Mouse (Mus musculus) neural tube, embryonic 13.5 days (tissue): ENCODE data around the gene Snx15. TPM values are rescaled to one million over a fixed set of nuclear protein-coding genes. Genes with fewer than 3 reads are reported as not detected.

Experiments used
- ATAC-seq: fragments of 200-750 bp; cut with Nextera tagmentation; 2 replicates; pipeline ENCODE4 v1.8.0; 2017; ENCODE audit warnings: low read depth, mild to moderate bottlenecking, moderate TSS enrichment, moderate library complexity
- H3K27ac ChIP-seq: fragments of 300-500 bp; sonication (generic); replicated peaks from 2 replicates; pipeline ENCODE4 v1.5.1; 2015; ENCODE audit warnings: moderate library complexity, mild to moderate bottlenecking, inconsistent platforms
- H3K27me3 ChIP-seq: fragments of 300-500 bp; sonication (generic); 2 replicates; pipeline ENCODE4 v1.6.1; 2015; ENCODE audit warnings: mild to moderate bottlenecking, inconsistent platforms
- H3K36me3 ChIP-seq: fragments of 300-500 bp; sonication (generic); 2 replicates; pipeline ENCODE4 v1.6.1; 2015; ENCODE audit warnings: mild to moderate bottlenecking, inconsistent platforms
- H3K4me1 ChIP-seq: fragments of 300-500 bp; sonication (generic); replicated peaks from 2 replicates; pipeline ENCODE4 v1.6.1; 2015; ENCODE audit warnings: inconsistent platforms
- H3K4me2 ChIP-seq: fragments of 300-500 bp; sonication (generic); 2 replicates; pipeline ENCODE4 v1.6.1; 2015; ENCODE audit warnings: inconsistent platforms, mild to moderate bottlenecking, moderate library complexity
- H3K4me3 ChIP-seq: fragments of 300-500 bp; sonication (generic); 2 replicates; pipeline ENCODE4 v1.5.1; 2015; ENCODE audit warnings: mild to moderate bottlenecking, inconsistent platforms
- H3K9ac ChIP-seq: fragments of 300-500 bp; sonication (generic); 2 replicates; pipeline ENCODE4 v1.6.1; 2015; ENCODE audit warnings: moderate library complexity, mild to moderate bottlenecking, inconsistent platforms
- H3K9me3 ChIP-seq: fragments of 300-500 bp; sonication (generic); 2 replicates; pipeline ENCODE4 v1.6.1; 2016; ENCODE audit warnings: inconsistent platforms
- WGBS: fragments of 180-500 bp; shearing (Covaris S2); methylation state at CpG from one replicate; pipeline ENCODE4 v1.1.7; 2015; 5-methylcytosine and 5-hydroxymethylcytosine counted together
- polyA plus RNA-seq: library from polyadenylated mRNA; unstranded; fragments of >200 nt; fragmentation: Nextera tagmentation; extraction: Ambion mirVana; gene quantifications from 2 replicates; pipeline ENCODE4 v1.2.1, GENCODE M21; 2015

Snx15 gene
- polyA plus RNA-seq, 1 experiment from 2014 or later: 56.8 TPM

- H3K4me1 ChIP-seq: peaks cover 28% of the 10 kb centered on the region
- no peaks in the 10 kb centered on the region for H3K9me3 ChIP-seq
- H3K4me3 ChIP-seq: peak within 1 kb of the TSS; percentile 84
- peak; percentile 90 for ATAC-seq
- peak within 1 kb of the TSS; percentile 95 for H3K27ac ChIP-seq
- peaks cover 42% of the 10 kb centered on the region for H3K36me3 ChIP-seq
- under 1% methylated on average over 77 of the region's 77 CpGs for WGBS
- H3K9ac ChIP-seq: peak within 1 kb of the TSS; percentile 90
- H3K4me2 ChIP-seq: peak within 1 kb of the TSS; percentile 85
- H3K27me3 ChIP-seq: no peaks in the 10 kb centered on the region
These were observed 10.0 kb downstream of the Snx15 start, which contains the start of gene Sac3d1 for GRCm38 (mm10) chr19:6117986-6118676. Gene Sac3d1 (minus strand): TSS chr19:6118650.

DNA sequence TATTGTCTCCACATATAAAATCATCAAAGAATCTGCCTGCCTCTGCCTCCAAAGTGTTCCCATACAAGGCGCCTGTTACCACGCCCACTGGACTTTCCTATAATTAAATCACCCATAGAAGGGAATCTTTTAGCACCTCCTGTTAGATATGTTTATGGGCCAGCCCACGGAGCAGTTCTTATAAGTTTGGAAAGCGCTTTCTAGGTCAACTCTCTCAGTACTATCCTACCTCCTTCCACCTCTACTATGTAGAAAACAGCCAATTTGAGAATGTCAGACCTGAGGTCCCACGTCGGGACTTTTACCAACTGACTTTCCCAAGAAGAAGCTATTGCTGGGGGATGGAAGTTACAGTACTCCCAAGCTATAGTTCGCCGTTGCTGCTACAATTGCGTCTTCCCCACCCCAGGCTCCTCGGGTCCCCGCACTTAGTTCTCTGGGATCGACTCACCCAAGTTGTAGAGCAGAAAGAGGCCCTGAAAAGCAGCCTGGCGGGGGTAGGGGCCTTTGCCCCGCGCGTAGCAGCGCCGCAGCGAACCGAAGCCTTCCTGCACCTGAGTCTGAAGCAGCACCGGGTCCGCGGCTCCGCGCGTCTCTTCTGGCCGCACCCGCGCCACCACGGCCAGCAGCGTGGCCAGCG lies 10.6 kb downstream of the Snx15 start:
- peak overlapping the region; percentile 85 for H3K4me2 ChIP-seq
- peak overlapping the region; percentile 90 for H3K9ac ChIP-seq
- peaks cover 49% of the 10 kb centered on the region for H3K36me3 ChIP-seq
- no peaks in the 10 kb centered on the region for H3K27me3 ChIP-seq
- WGBS: 5% methylated on average over 32 of the region's 32 CpGs
- H3K27ac ChIP-seq: peak overlapping the region; percentile 95
- H3K4me3 ChIP-seq: peak overlapping the region; percentile 84
- H3K4me1 ChIP-seq: peaks cover 28% of the 10 kb centered on the region
- no peaks in the 10 kb centered on the region for H3K9me3 ChIP-seq
- no peak for ATAC-seq

- Histone ChIP-seq H3K4me3 (peak overlapping the region; percentile 84), H3K9ac (peak overlapping the region; percentile 90)
These were observed 11.8 kb downstream of the Snx15 start for GRCm38 (mm10) chr19:6116113-6116850.

DNA sequence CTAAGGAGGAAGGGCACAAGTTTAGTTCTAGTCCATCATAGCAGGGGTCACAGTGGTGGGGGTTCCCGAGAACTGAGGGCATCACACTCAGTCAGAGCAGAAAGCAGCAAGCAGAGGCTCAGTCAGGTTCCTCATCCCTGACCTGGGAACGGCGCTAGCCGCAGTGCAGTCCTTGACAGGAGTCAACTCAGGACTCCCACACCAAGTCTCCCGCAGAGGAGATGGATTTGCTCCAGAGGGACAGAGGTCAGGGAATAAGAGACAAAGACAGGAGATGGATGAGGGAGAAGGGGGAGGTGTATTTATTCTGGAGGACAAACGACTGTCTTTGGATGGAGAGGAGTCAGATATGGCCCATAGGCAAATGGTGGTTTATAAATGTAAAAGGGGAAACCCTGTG lies 15.0 kb downstream of the Snx15 start:
- peaks cover 39% of the 10 kb centered on the region for H3K36me3 ChIP-seq
- no peak overlapping the region for H3K4me3 ChIP-seq
- no peaks in the 10 kb centered on the region for H3K9me3 ChIP-seq
- WGBS: 65% methylated on average over 6 of the region's 6 CpGs
- H3K27me3 ChIP-seq: no peaks in the 10 kb centered on the region
- no peak overlapping the region for H3K9ac ChIP-seq
- H3K4me2 ChIP-seq: no peak overlapping the region
- peaks cover 17% of the 10 kb centered on the region for H3K4me1 ChIP-seq
- ATAC-seq: no peak
- no peak overlapping the region for H3K27ac ChIP-seq

More at GRCm38 (mm10) chr19:6116113-6116850, 11.8 kb downstream of the Snx15 start:
- peaks cover 28% of the 10 kb centered on the region for H3K4me1 ChIP-seq
- no peaks in the 10 kb centered on the region for H3K9me3 ChIP-seq
- peak overlapping the region; percentile 85 for H3K4me2 ChIP-seq
- ATAC-seq: no peak
- no peaks in the 10 kb centered on the region for H3K27me3 ChIP-seq
- peaks cover 47% of the 10 kb centered on the region for H3K36me3 ChIP-seq
- H3K27ac ChIP-seq: no peak overlapping the region
- 94% methylated on average over 15 of the region's 15 CpGs for WGBS

GRCm38 (mm10) chr19:6105586-6105985 lies 22.5 kb downstream of the Snx15 start, which contains the start of gene Naaladl1:
Gene Naaladl1 (plus strand): TSS chr19:6105782.
- WGBS: 90% methylated on average over 7 of the region's 7 CpGs
- H3K27me3 ChIP-seq: no peaks in the 10 kb centered on the region
- no peaks in the 10 kb centered on the region for H3K9me3 ChIP-seq
- no peaks in the 10 kb centered on the region for H3K4me1 ChIP-seq
- no peak within 1 kb of the TSS for H3K27ac ChIP-seq
- H3K36me3 ChIP-seq: no peaks in the 10 kb centered on the region
- H3K4me2 ChIP-seq: no peak within 1 kb of the TSS
- no peak for ATAC-seq
- 0 out of 2 replicates have a peak within 1 kb of the TSS, but pooled peaks have one; percentile 8 for H3K9ac ChIP-seq
- H3K4me3 ChIP-seq: no peak within 1 kb of the TSS

DNA sequence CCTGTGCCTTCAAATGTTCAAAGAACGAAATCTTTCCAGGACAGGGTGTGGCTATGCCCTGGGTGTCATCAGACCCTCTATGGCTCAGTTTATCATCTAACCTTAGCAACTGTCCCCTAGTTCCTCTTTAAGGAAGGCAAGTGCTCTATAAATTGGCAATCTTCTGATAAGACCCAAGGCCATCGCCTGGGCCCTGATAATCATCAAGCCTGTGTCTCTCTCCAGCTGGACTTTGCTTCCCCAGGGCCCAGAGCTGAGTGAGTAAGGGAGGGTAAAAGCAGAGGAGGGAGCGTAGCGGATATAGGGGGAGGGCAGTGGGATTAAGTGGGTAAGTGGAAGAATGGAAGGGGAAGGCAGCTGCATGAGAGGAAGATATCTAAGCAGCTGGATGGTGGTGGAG lies 23.6 kb downstream of the Snx15 start:
- H3K4me1 ChIP-seq: no peaks in the 10 kb centered on the region
- H3K9me3 ChIP-seq: no peaks in the 10 kb centered on the region

GRCm38 (mm10) chr19:6102169-6102853 lies 25.8 kb downstream of the Snx15 start:
- 81% methylated on average over 6 of the region's 6 CpGs for WGBS
- no peak for ATAC-seq
- H3K36me3 ChIP-seq: no peaks in the 10 kb centered on the region

More for the DNA sequence above, 23.6 kb downstream of the Snx15 start:
- H3K27ac ChIP-seq: no peak overlapping the region
- no peaks in the 10 kb centered on the region for H3K36me3 ChIP-seq
- H3K4me2 ChIP-seq: no peak overlapping the region
- H3K9ac ChIP-seq: 0 out of 2 replicates have a peak overlapping the region, but pooled peaks have one; percentile 8
- ATAC-seq: no peak
- WGBS: 94% methylated on average over 4 of the region's 4 CpGs
- no peak overlapping the region for H3K4me3 ChIP-seq
- H3K27me3 ChIP-seq: no peaks in the 10 kb centered on the region

DNA sequence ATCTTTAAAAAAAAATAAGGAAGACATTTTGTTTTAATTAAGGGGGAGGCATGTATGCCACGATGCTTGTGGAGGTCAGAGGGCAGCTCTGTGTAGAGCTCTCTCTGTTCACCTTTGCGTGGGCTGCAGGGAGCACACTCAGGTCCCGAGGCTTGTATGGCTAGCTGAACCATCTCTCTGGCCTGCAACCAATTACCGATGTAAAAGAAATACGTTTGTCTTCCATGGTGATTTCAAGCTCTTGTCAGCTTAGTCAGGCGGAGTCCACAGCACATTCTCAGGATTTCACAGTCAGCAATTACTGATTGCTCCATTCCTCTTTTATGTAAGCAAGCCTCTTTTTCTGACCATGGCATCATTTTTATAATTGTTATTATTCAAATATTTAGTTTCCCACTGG lies 26.9 kb downstream of the Snx15 start:
- no peaks in the 10 kb centered on the region for H3K9me3 ChIP-seq
- no peaks in the 10 kb centered on the region for H3K36me3 ChIP-seq
- H3K4me2 ChIP-seq: no peak overlapping the region
- no peak overlapping the region for H3K9ac ChIP-seq
- no peak overlapping the region for H3K4me3 ChIP-seq
- no peaks in the 10 kb centered on the region for H3K4me1 ChIP-seq
- H3K27ac ChIP-seq: no peak overlapping the region
- no peaks in the 10 kb centered on the region for H3K27me3 ChIP-seq
- ATAC-seq: no peak
- WGBS: 45% methylated on average over 6 of the region's 6 CpGs

More at GRCm38 (mm10) chr19:6102169-6102853, 25.8 kb downstream of the Snx15 start:
- H3K9ac ChIP-seq: no peak overlapping the region
- no peak overlapping the region for H3K4me3 ChIP-seq
- no peaks in the 10 kb centered on the region for H3K27me3 ChIP-seq
- H3K9me3 ChIP-seq: no peaks in the 10 kb centered on the region
- H3K4me2 ChIP-seq: no peak overlapping the region
- no peak overlapping the region for H3K27ac ChIP-seq
- no peaks in the 10 kb centered on the region for H3K4me1 ChIP-seq

GRCm38 (mm10) chr19:6097847-6098246 lies 30.3 kb downstream of the Snx15 start:
- no peak overlapping the region for H3K27ac ChIP-seq
- WGBS: 89% methylated on average over 3 of the region's 3 CpGs
- no peak overlapping the region for H3K9ac ChIP-seq
- H3K36me3 ChIP-seq: no peaks in the 10 kb centered on the region
- no peaks in the 10 kb centered on the region for H3K4me1 ChIP-seq
- H3K27me3 ChIP-seq: no peaks in the 10 kb centered on the region
- H3K9me3 ChIP-seq: no peaks in the 10 kb centered on the region
- H3K4me3 ChIP-seq: no peak overlapping the region
- H3K4me2 ChIP-seq: no peak overlapping the region
- no peak for ATAC-seq

GRCm38 (mm10) chr19:6094119-6094518 lies 34.0 kb downstream of the Snx15 start, which contains the start of gene AC131692.1:
Gene AC131692.1 (plus strand): TSS chr19:6094419.
- no peak for ATAC-seq
- Histone ChIP-seq H3K9ac (no peak within 1 kb of the TSS), H3K4me1 (no peaks in the 10 kb centered on the region), H3K27me3 (no peaks in the 10 kb centered on the region), H3K4me3 (no peak within 1 kb of the TSS), H3K9me3 (no peaks in the 10 kb centered on the region), H3K36me3 (peaks cover 14% of the 10 kb centered on the region; the same call in 1 of the 2 replicates), H3K27ac (no peak within 1 kb of the TSS), H3K4me2 (no peak within 1 kb of the TSS)
- WGBS: 89% methylated on average over 7 of the region's 7 CpGs

GRCm38 (mm10) chr19:6088841-6089240 lies 39.3 kb downstream of the Snx15 start:
- H3K4me1 ChIP-seq: peaks cover 18% of the 10 kb centered on the region
- whole genome bisulfite sequencing: 90% methylated on average over 13 of the region's 13 CpGs

More at GRCm38 (mm10) chr19:6088841-6089240, 39.3 kb downstream of the Snx15 start:
- H3K4me3 ChIP-seq: no peak overlapping the region
- no peak overlapping the region for H3K9ac ChIP-seq
- no peaks in the 10 kb centered on the region for H3K27me3 ChIP-seq
- no peak overlapping the region for H3K4me2 ChIP-seq
- H3K27ac ChIP-seq: no peak overlapping the region
- no peaks in the 10 kb centered on the region for H3K9me3 ChIP-seq
- no peak for ATAC-seq
- H3K36me3 ChIP-seq: peaks cover 14% of the 10 kb centered on the region; the same call in 1 of the 2 replicates
